Mouse (Mus musculus) spleen, postnatal 10 days (tissue): ENCODE results near the gene Rhbdl1.

Source experiments
- DNase-seq, 2 experiments: peaks; one replicate each; pipeline ENCODE4 v3.0.0; 2021 to 2022; ENCODE audit warnings: low spot score in 2 of 2

Gene Rhbdl1

DNA sequence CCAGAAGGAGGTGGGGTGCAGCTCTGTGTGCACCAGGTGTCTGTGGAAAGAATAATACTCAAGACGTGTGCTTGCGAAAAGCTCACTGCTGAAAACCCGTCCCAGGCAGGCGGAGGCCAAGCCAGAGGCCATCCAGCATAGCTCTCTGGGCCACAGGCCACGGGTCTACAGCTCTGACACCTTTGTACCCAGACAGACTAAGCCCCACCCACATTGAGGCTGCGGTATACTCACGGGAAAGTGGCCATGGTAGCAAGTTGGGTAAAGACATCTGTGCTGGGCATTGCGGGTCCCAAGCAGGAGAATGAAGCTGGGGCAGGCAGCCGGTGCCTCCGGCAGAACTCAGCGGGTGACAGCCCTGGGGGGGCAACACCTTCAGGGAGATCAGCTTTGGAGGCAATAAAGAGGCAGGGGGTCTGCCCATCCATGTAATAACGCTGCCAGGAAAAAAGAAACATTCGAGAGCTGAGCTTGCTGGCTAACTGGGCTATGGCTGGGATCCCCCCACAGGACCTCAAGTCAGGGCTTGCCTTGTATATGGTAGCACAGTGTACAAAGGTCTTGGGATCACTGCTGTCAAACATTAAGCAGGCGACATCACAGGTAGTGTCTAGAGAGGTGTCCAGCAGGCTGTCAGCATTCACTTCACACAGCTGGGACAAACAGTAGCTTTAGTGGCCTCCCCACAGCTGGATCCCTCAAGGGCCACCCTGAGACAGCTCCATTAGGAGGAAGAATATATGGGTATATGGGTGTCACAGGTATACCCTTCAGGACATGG lies 2.5 kb upstream of the Rhbdl1 start:
- DNase-seq = no peak

- DNase-seq = no peak
Observed at GRCm38 (mm10) chr17:25838904-25839303, 1.8 kb upstream of the Rhbdl1 start.

- no peak for DNase-seq
Observed at GRCm38 (mm10) chr17:25837533-25837932, 438 bp upstream of the Rhbdl1 start.

DNA sequence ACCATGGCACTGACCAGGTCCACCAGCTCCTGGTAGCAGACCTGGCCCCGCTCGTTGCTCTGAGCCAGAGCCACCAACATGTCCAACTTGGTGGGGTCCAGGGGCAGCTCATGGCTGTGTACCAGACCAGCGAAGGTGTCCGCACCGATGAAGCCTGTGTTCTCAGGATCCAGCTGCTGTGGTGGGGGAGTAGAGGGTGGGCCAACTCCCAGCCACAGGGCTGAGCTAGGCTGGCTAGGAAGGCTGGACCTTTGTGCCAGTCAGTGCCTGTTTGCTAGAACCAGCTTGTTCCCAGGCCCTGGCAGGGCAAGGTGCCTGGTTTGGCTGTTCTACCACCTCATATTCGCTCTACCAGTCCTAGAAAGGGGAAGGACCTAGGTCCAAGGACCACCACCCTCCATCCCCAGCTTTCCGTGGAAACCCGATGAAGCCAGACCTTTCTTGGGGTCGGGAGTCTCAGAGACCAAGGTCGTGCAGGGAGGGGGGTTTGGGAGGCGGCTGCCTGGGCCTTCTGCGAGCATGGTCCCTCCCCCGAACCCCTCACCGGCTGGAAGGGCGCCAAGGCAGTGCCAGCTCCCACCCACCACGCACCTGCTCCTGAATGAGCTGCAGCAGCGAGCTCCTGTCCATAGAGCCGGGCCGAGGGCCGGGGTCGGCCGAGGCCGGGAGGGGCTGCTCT lies 559 bp downstream of the Rhbdl1 start:
- DNase-seq = no peak

- no peak for DNase-seq
Observed at GRCm38 (mm10) chr17:25835816-25836215, 1.3 kb downstream of the Rhbdl1 start.

DNA sequence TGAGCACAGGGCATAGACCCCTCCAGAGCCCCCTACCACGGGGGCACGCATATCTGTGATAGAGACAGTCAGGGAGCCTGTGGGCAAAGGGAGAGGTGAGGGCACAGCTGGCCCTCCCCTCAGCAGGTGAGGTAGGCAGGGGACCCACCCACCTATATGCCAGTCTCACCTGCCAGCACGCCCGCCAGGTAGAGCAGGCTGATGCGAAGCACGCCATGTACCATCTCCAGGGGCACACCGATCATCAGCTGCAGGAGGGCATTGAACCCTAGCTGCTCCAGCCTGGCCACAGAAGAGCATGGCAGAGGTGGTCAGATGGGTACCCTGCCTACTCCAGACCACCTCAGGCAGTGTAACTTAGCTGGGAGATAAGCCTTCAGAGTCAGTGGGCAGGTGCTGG lies 1.8 kb downstream of the Rhbdl1 start:
- no peak for DNase-seq

- DNase-seq = no peak
Observed at GRCm38 (mm10) chr17:25834595-25835222, 2.4 kb downstream of the Rhbdl1 start.

DNA sequence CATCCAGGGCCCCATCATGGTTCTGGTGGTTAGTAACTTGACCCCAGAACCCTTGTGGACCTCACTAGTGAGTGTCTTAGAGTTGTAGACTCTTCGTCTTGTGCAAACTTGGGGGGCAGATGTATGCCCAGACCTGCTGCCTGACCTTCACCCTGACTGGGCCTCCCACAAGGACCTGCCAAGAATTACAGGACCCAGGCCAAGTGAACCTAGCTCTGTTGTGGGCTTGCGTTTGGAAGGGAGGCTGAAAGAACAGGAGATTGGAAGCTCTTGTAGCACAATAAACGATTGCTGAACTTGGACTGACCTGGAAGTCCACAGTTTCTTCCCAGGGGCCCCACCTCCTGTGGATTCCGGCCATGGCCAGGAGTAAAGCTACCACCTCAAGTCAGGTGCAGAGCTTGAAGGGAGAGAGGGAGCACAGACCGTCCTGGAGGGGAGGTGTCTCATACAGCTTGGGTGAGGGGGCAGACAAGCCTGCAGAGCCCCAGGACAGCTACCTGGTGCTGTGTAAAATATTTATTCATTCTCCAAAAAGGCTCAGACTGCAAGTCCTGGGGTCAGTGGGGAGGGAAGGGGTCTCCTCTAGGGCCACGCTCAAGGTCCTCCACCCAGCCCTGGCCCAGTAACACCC lies 3.0 kb downstream of the Rhbdl1 start:
- DNase-seq = no peak

GRCm38 (mm10) chr17:25833291-25833663 lies 3.8 kb downstream of the Rhbdl1 start, which contains the start of gene Stub1:
Stub1 (minus strand) TSS chr17:25833404.
- peak in 1 of 2 experiments; percentile 76 for DNase-seq

DNA sequence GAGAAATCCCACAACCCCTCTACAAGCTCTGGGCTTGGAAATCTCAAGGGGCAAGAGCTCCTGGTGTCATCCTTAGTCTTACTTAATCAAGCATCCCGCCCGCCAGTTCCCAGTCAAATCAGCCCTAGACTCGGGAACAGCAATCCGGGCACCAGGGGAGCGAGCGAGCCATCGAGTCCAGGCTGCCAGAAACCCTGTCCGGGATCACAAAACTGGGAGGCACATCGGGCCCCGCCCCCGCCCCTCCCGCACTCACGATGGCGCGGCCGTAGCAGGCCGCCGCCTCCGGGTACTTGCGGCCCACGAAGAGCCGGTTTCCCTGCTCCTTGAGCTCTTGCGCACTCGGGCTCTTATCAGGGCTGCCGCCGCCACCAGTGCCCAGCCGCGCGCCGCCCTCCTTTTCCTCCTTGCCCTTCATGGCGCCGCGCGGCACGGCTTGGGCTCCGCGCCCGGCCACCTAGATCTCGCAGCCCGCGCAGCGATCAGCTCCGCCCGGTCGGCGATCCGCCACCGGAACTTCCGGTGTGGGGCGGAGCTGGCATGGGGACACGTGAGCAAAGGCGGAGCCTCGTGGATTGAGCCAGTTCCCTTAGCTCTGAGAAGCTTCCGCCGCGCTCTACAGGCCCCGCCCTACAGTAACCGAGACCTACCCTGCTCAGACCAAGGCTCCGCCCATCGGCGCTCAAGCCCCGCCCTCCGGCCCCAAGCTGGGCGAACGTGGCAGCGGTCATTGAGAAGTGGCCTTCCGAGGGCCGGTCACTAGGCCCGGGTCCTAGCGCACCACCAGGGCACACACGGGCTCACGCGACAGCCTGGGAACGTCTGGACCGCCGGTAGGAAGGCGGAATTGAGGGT lies 4.4 kb downstream of the Rhbdl1 start:
- DNase-seq = peak; percentile 99 to 100

DNA sequence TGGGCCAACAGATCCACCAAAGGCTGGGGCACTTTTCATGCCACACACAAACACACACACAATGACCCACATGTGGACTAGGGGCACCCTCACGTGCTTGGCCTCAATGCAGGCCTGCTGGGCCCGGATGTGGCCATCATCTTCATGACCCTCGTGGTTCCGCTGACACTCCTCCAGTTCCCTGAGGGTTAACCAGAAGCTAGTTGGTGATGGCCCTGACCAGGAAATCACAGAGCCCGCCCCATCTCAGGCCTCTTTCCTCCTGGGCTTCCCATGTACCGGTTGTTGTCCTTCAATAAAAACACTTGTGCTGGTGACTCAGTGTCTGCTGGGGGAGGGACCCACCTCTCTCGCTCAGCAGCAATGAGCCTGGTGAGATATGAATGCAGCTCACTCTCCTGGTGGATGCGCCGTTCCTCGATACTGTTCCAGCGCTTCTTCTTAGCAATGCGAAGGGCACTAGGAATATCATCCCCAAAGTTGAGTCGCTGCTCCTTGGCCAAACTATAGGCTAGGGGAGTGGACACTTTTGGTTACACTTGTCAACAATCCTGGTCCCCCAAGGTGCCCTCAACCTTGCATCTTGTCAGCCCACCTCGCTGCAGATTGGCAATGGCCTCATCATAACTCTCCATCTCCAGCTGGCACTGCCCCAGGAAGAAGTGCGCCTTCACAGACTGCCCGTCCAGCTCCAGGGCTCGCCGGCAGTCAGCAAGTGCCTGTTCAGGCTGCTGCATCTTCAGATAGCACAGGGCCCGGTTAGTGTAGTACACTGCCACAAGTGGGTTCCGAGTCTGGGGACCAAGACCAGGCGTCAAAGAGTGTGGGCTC lies 5.4 kb downstream of the Rhbdl1 start:
- peak in 1 of 2 experiments; percentile 56 for DNase-seq

DNA sequence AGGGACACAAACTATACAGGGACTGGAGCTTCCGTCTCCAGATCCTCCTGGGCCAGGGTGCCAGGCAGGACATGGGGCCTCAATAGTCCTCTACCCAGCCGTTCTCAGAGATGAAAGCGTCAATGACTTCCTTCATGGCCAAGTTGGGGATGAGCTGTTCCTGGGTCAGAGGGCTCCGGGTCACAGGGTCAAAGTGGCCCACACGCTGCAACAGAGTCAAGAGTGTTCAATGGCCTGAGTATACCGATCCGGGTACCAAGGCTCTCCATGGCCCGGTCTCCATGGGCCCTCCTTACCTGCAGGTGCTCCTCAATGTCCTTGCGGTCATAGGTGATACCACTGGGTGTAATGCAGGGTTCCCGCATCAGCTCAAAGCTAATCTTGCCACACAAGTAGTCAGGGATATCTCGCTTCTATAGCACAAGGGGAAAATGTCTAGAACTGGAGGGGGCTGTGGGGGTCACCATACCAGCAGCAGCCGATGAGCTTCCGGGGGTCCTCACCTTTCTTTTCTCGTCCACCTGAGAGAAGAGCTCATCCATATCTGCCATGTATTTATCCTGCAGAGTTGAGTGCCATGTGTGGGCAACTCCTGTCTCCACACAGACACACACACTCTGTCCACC lies 6.2 kb downstream of the Rhbdl1 start:
- no peak for DNase-seq

DNA sequence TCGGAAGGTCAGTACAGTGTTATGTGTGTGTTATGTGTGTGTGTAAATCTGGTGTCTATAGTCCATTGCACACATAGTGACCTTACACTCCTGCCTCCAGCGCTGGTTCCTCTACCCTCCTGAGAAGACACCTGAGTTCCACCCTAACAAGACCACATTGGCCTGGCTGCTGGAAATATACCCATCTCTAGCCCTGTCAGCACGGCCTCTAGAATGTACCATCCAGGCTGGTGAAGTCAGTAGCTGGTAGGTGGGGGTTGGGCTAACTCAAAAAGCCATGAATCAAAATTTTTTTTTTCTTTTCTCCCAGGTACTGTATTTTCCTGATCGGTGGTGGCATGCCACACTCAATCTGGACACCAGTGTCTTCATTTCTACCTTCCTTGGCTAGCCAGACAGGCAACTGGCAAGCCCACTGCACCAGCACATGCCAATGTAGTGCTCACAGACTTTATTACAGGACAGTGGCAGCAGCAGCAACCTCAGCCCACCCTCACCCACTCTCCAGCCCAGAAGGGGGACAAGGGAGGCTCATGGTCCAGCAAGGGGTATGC lies 6.8 kb downstream of the Rhbdl1 start:
- no peak for DNase-seq

- no peak for DNase-seq
Observed at GRCm38 (mm10) chr17:25829558-25830017, 7.5 kb downstream of the Rhbdl1 start.

GRCm38 (mm10) chr17:25828712-25829557 lies 8.2 kb downstream of the Rhbdl1 start, which contains the start of gene Jmjd8:
Jmjd8 (plus strand) TSS chr17:25828867.
- peak; percentile 61 to 78 for DNase-seq

- DNase-seq = no peak
Observed at GRCm38 (mm10) chr17:25828223-25828594, 8.9 kb downstream of the Rhbdl1 start.

DNA sequence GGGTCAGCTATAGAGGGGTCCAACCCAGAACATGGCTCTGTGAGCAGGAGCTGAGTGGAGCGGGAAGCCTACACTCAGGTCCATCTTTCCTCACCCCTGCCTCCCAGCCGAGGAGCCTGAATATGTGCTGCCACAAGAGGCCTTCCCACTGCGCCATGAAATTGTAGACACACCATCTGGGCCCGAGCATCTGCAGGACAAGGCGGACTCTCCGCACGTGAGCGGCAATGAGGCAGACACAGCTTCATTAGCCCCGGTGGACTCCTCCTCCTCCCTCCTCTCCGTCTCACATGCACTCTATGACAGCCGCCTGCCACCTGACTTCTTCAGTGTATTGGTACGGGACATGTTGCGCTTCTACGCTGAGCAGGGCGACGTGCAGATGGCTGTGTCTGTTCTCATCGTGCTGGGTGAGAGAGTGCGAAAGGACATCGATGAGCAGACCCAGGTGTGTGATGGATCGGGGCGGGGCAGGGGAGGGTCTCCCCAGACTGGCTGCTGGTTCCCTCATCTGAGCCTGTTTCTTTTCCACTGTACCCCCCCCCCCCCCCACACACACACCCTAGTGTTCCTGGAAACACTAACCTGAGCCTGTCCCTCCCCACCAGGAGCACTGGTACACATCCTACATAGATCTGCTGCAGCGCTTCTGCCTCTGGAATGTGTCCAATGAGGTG lies 9.4 kb downstream of the Rhbdl1 start:
- DNase-seq = no peak

- no peak for DNase-seq
Observed at GRCm38 (mm10) chr17:25827011-25827410, 10.1 kb downstream of the Rhbdl1 start.
